Mouse (Mus musculus) ZHBTc4 (cell line): ENCODE measurements at regions not wholly inside any gene's neighbourhood (a gene's known extent, or its start where the extent isn't known, plus 50 kb on each side); places are given as distances from the start of the nearest gene placed in this dataset.

ENCODE experiments used
- DNase-seq: peaks from one replicate; pipeline ENCODE4 v3.0.0-alpha.2; 2011; ENCODE audit warnings: low read depth, low spot score

DNA sequence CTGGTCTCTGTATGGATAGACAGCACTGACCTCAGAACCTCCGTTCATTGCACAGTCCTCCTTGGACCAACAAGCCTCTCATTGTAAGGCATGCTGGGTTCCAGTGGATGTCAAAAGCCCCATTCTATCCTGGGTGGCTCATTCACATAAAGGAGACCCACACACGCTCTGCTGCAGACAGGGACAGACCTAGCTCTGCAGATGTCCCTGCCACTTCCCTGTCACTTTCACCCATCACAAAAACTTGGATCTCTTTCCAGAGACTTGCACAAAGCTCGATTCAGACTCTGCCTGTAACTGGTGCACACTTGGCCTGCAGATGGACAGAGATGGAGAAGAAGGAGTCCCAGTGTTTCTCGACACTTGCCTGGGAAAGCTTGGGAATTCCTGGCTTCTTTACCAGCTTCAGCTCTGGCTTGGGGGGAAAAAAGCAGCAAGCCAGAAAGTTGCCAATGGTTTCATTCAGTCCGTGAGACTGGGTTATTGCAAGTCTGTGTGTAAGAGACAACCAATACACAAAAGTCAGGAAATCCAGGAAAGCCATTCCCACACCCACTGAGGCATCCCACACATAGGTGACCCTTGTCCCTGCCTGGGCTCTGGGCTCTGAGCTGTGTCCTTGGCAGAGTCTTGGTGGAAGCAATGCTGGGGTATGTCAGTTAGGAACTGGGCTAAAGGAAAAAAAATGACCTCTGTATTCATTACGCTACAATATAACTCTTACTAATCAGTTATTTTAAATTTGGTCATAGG lies 136.1 kb upstream of the Car8 start:
- no peak for DNase-seq

DNA sequence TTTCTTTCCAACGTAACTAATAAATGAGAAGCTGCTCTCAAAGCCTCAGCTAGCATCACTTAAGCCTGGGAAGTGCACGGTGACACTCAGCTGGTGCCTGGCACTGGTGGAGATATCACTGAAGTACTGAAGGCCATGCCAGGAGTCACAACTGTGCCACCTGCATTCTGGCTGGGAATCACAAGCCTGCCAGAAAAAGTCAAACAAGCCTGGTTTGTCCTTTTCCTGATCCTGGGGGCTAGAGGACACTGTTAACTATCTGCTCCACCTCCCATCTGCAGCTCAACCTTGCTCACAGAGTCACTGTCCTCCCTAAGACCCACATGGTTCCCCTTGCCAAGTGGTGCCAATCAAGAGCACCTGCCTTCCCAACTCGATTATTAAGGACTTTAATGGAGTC lies 135.2 kb upstream of the Car8 start:
- DNase-seq, result no peak

- DNase-seq, result peak; percentile 37
Measured at GRCm38 (mm10) chr4:8372069-8372468, 133.2 kb upstream of the Car8 start.

DNA sequence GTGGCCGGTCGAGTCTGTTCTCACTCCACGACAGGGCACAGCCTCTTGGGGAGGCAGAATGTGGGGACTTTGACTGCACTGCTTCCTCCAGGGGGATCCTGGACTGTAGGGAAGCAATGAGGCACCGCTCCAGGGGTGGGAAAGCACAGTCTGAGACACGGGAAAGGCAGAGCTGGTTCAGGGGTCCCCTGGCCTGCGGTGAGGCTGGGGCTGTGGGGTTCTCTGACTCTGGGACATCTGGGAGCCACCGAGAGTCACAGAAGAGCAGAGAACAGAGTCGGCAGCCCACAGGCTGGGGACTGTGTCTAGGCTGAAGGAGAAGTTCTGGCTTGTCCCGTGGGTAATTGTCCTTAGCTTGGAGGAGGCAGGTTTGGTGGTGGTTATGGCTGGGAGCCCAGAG lies 131.9 kb upstream of the Car8 start:
- no peak for DNase-seq

DNA sequence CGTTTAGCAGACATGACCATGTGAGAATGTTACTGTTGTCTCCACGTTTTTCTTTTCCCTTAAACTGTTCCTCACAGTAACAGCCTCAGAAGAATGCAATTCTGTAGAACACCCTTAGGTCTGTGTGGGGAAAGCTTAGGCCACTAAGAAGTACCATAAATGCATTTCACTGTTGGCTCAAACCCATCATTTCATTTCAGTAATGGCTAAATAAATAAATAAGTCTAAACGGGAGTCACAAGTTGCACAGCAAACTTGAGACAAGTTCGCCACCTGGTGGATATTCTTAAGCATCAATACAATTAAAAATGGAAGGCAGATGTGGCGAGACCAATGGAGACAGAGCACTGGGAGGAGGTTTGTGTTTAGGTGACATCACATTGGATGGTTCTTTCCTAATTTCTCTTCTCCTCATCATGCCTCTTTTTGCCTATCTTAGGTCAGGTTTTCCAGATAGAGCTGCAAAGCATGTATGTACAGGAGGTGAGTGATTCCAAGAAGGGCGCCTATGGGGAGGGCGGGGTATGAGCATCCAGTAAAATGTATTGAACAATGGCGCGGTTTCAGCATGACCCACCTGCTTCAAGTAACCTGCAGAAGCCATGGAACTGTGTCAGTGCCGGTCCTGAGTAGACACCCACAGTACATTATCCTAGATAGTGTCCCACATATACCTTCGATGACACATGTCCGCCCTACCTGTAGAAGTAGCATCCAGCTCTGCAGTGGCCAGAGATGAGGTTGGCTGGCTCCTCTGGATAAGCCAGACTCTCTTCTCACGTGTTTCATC lies 128.8 kb upstream of the Car8 start:
- peak; percentile 85 for DNase-seq

DNA sequence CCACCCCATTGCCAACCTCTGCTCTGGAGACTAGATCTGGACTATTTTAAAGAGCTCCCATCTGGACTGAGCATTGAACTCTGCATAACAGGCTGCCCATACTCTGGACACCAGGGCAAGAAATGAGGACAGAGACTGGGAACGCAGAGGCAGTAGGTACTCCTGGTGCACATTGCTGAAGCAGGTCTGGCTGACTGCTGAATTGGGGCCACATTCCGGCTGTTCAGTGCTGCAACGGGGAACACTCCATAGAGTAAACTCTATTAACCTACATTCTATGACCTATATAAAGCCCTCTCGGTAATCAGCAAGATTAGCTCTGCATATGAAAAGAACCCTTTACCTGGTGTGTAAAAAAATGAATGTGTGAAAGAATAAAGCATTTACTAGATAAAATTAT lies 128.1 kb upstream of the Car8 start:
- DNase-seq, result no peak

DNA sequence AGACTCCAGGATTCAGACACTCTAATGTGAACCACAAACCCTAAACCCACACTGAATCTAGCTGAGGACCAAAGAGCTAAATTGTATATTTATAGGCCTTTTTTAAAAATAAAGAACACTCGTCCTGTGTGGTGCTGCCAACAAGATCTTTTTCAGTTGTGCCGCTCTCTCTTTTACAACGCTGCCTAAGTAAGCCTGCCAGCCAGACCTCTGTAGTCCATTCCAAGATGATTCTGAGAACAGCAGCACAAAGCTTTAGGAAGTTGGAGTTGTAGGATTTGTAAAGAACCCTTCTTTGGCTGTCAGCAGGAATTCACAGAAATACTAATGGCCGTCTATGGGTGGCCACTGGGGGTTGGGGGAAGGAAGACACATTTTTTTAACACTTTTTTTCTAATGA lies 123.6 kb upstream of the Car8 start:
- no peak for DNase-seq

GRCm38 (mm10) chr4:8361931-8362330 lies 123.1 kb upstream of the Car8 start:
- DNase-seq, result no peak

DNA sequence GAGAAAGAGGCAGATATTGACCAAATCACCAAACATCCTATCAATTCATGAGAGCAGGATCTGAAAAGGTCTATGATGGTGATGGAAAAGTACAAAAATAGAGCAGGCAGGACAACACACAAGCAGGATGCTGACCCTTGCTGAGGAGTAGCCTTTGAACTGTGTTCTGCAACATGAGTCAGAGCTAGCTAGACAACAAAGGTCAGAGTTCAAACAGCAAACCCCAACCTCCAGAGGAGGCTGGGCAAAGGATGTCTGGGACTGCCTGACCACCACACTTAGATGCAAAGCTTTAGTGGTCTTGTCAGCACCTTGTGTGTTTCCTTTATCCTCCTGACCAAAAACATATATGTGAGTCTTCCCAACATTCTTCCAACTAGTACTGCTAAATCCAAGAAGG lies 122.5 kb upstream of the Car8 start:
- DNase-seq, result no peak

DNA sequence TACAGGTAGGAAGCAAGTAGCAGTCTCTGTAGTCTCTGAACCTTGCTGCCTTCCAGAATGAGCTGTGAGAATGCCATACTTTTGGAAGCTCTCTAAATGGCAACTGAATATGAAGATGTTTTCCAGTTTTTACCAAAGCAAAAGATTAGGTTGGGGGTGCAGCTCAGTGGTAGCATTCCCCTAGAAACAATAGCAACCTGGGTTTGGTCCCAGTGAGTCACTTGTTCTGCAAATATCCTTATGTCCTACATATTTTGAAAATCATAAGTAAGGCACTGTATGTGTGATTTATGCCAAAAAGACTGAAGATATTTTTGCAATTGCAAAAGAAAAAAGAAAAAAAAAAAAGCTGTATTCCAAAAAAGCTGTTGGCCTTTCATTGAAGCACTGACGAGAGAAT lies 118.6 kb upstream of the Car8 start:
- no peak for DNase-seq

DNA sequence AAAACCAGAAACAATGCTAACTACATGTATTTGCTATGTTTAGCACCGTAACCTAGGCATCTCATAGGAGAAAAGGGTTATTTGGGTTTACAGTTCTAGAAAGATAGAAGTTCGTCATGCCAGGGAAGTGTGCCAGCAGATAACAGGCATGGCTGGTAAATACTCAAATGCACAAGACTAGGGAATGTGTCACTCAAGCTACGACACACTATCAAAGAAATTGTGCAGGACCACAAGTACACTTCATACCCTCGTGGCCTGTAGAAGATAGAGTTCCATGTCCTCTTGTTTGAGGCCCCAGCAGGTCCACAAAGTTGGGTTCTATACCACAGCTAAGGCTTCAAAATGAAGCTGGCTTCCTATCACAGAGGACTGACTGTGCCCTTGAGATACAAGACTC lies 103.1 kb upstream of the Car8 start:
- no peak for DNase-seq

GRCm38 (mm10) chr4:8309241-8309987 lies 70.6 kb upstream of the Car8 start:
- no peak for DNase-seq

- no peak for DNase-seq
Measured at GRCm38 (mm10) chr4:8292563-8292962, 53.7 kb upstream of the Car8 start.

GRCm38 (mm10) chr4:8291528-8292492 lies 53.0 kb upstream of the Car8 start:
- no peak for DNase-seq

DNA sequence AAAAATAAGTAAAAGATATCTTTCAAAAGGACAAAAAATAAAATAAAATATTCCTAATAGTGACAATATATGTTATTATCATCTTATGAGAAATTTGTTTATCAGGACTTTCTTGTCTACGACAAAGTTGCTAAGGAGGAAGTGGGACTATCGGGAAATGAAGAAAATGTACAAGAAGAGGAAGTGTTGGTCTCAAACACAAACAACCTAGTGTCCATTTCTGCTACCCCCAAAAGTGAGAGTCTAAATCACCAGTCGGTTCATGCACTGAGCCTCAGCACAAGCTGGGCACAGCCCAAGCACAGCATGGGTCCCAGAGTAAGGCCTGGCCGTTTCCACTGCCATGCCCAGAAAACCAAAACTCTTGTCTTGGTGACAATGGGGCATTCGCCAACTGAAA lies 51.1 kb upstream of the Car8 start:
- no peak for DNase-seq
